Mouse (Mus musculus) thymus, adult 2 months (tissue): ENCODE data around the gene Mpzl1. TPM values are rescaled to one million over a fixed set of nuclear protein-coding genes. Genes with fewer than 3 reads are reported as not detected.
"Not testable (repeated sequence)": the region's sequence is repeated elsewhere in the genome, so short reads cannot be mapped to it uniquely, and the experiment has no call there.

Source experiments
- DNase-seq: peaks from one replicate; pipeline ENCODE4 v3.0.0; 2021
- H3K27ac ChIP-seq: fragments of 200-500 bp; 2 replicates; pipeline ENCODE4 v1.5.1; 2012; ENCODE audit warnings: low read length, control low read depth; ENCODE audit not compliant: control insufficient read depth, insufficient read depth
- H3K27me3 ChIP-seq: fragments of 200-500 bp; 2 replicates; pipeline ENCODE4 v1.6.1; 2012; ENCODE audit warnings: mild to moderate bottlenecking, low read length, moderate library complexity, mixed read lengths; ENCODE audit not compliant: control insufficient read depth, insufficient read depth
- H3K36me3 ChIP-seq: fragments of 200-500 bp; 2 replicates; pipeline ENCODE4 v1.6.1; 2012; ENCODE audit warnings: mild to moderate bottlenecking, low read length, moderate library complexity; ENCODE audit not compliant: control insufficient read depth, insufficient read depth
- H3K4me1 ChIP-seq: fragments of 200-500 bp; replicated peaks from 2 replicates; pipeline ENCODE4 v1.6.1; 2012; ENCODE audit warnings: low read length; ENCODE audit not compliant: control insufficient read depth, insufficient read depth
- H3K4me3 ChIP-seq: fragments of 200-500 bp; 2 replicates; pipeline ENCODE4 v1.5.1; 2012; ENCODE audit warnings: mild to moderate bottlenecking, low read length, control low read depth, moderate library complexity; ENCODE audit not compliant: control insufficient read depth, insufficient read depth
- CTCF ChIP-seq: fragments of 200-500 bp; IDR thresholded peaks from 2 replicates; pipeline ENCODE4 v1.5.1; 2012; ENCODE audit warnings: mild to moderate bottlenecking, control low read depth, low read length, moderate library complexity, borderline replicate concordance; ENCODE audit not compliant: control insufficient read depth, poor library complexity, insufficient read depth; ENCODE audit errors: extremely low read depth
- POLR2A ChIP-seq: fragments of 200-500 bp; IDR thresholded peaks from 2 replicates; pipeline ENCODE4 v1.6.1; 2012; ENCODE audit warnings: mild to moderate bottlenecking, low read length, control low read depth, moderate library complexity; ENCODE audit not compliant: control insufficient read depth, poor library complexity, insufficient read depth; ENCODE audit errors: extremely low read depth
- WGBS: fragments of 180-500 bp; shearing (Covaris S2); methylation state at CpG from one replicate; pipeline ENCODE4 v1.1.7; 2018; 5-methylcytosine and 5-hydroxymethylcytosine counted together
- polyA plus RNA-seq: library from polyadenylated mRNA; depleted of rRNA; stranded (reverse); fragments of >200 nt; gene quantifications from 2 replicates; pipeline ENCODE4 v1.2.3, GENCODE M21; 2012; rRNA removed

Gene Mpzl1
- 4.6 and 5.9 TPM in 2 replicates for polyA plus RNA-seq

- Histone ChIP-seq H3K27ac (no peak within 1 kb of the TSS), H3K36me3 (no peaks in the 10 kb centered on the region), H3K4me1 (peaks cover 6% of the 10 kb centered on the region; the same call in 1 of the 2 replicates), H3K4me3 (peak within 1 kb of the TSS; percentile 93), H3K27me3 (peaks cover 2% of the 10 kb centered on the region; the same call in 1 of the 2 replicates)
- DNase-seq = peak; percentile 98
- peak; percentile 58; the same call in 1 of the 2 replicates for TF ChIP-seq POLR2A
- TF ChIP-seq CTCF = no peak; the same call in 1 of the 2 replicates
- WGBS = under 1% methylated on average over 73 of the region's 73 CpGs
Observed at GRCm38 (mm10) chr1:165634151-165634884, at the start of gene Mpzl1. TSS of gene Mpzl1 (minus strand) at chr1:165634538.

- no peak overlapping the region for H3K4me3 ChIP-seq
- no peak for TF ChIP-seq CTCF
- TF ChIP-seq POLR2A = no peak
- H3K27ac ChIP-seq = no peak overlapping the region
- peaks cover 20% of the 10 kb centered on the region for H3K4me1 ChIP-seq
- WGBS = 63% methylated on average over 18 of the region's 18 CpGs
- no peak for DNase-seq
- no peaks in the 10 kb centered on the region for H3K27me3 ChIP-seq
- H3K36me3 ChIP-seq = peaks cover 56% of the 10 kb centered on the region
Observed at GRCm38 (mm10) chr1:165682056-165682853, 47.9 kb upstream of the Mpzl1 start.

GRCm38 (mm10) chr1:165681045-165681794 is 46.9 kb upstream of the Mpzl1 start:
- 25% methylated on average over 13 of the region's 13 CpGs for WGBS
- peaks cover 20% of the 10 kb centered on the region for H3K4me1 ChIP-seq
- H3K36me3 ChIP-seq = peaks cover 52% of the 10 kb centered on the region
- no peak overlapping the region for H3K4me3 ChIP-seq
- DNase-seq = peak; percentile 30
- H3K27me3 ChIP-seq = no peaks in the 10 kb centered on the region
- H3K27ac ChIP-seq = no peak overlapping the region
- no peak for TF ChIP-seq POLR2A
- TF ChIP-seq CTCF = no peak

GRCm38 (mm10) chr1:165680086-165680485 is 45.7 kb upstream of the Mpzl1 start:
- peaks cover 26% of the 10 kb centered on the region for H3K4me1 ChIP-seq
- not testable (repeated sequence) for H3K27ac ChIP-seq, DNase-seq

GRCm38 (mm10) chr1:165679618-165679997 is 45.3 kb upstream of the Mpzl1 start:
- no peak for DNase-seq
- Histone ChIP-seq H3K27ac (no peak overlapping the region), H3K4me1 (peaks cover 22% of the 10 kb centered on the region), H3K27me3 (no peaks in the 10 kb centered on the region), H3K4me3 (no peak overlapping the region), H3K36me3 (peaks cover 38% of the 10 kb centered on the region)
- WGBS = 91% methylated on average over 3 of the region's 3 CpGs
- TF ChIP-seq POLR2A (no peak), CTCF (no peak)

More at GRCm38 (mm10) chr1:165680086-165680485, 45.7 kb upstream of the Mpzl1 start:
- not testable (repeated sequence) for H3K27me3 ChIP-seq, H3K4me3 ChIP-seq
- peaks cover 43% of the 10 kb centered on the region for H3K36me3 ChIP-seq

DNA sequence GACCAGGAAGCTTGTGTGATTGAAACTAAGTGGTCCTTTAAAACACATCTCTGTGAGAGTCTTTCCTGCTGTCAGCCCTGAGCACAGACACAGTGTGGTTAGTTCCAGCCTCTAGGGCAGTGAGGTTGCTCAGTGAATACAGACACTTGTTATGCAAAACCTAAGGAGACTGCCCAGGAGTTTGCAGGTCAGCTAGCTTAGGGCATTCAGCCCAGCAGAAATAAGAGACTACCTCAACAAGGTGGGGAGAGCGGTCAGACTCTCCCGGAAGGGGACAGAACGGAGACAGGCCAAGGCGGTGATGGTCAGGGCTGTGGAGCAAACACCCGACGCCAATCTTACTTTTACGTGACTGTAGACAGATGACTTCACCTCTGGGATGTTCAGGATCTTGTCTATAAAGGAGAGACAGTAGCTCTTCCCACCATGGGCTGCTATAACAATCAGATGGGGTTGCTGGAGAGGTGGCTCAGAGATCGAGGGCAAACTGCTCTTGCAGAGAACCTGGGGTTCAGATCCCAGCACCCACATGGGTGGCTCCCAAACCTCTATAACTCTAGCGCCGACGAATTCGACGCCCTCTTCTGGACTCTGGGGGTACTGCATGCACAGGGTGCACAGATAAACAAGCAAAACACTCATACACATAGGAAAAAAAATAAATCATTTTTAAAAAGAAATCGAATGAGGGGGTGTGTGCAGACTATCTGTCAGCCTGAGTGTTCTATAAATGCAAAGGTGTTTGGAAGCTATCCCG is 44.7 kb upstream of the Mpzl1 start:
- DNase-seq = peak; percentile 24
- Histone ChIP-seq H3K4me1 (peaks cover 22% of the 10 kb centered on the region), H3K27ac (no peak overlapping the region), H3K4me3 (no peak overlapping the region), H3K27me3 (no peaks in the 10 kb centered on the region), H3K36me3 (peaks cover 32% of the 10 kb centered on the region)
- WGBS = 93% methylated on average over 15 of the region's 15 CpGs
- TF ChIP-seq POLR2A = no peak
- TF ChIP-seq CTCF = peak; percentile 81
